Mouse (Mus musculus): ENCODE results near the gene Myo1f.

The Myo1f gene

GRCm38 (mm10) chr17:33649781-33650475 lies 94.4 kb downstream of the Myo1f start:
- DNase-seq (ENCODE audit: low spot score in 2 of 2) = no peak

All from left cerebral cortex, adult 9 months (tissue).